Comparison of ENCODE assay signal across 11 mouse cellular contexts in genomic region chr10:121855863-121856446, GRCm38 (mm10).
DNase-seq lines count a peak whose midpoint lies in the region; TF ChIP-seq lines count a peak whose summit lies in the region.
"Had no signal": no experiment of that assay in that cellular context is flagged by ENCODE, and none has a peak within 500 bp of the region (broad histone marks: within the 10 kb centered on the region; RNA-seq: fewer than 3 reads in every experiment).

No protein-coding gene starts in this region.

- TF ChIP-seq EP300 in ES-Bruce4 (IDR thresholded peaks at IDR 0.05; ENCODE audit: insufficient read depth, low read depth, low read length), result no peak

- no peaks in the 10 kb centered on the region for H3K4me1 ChIP-seq in ES-Bruce4 (ENCODE audit: control insufficient read depth, insufficient read depth, low read length)

- no peak overlapping the region for H3K4me3 ChIP-seq in layer of hippocampus, adult 2 months
- H3K4me3 ChIP-seq in ES-Bruce4 (ENCODE audit: low read depth, low read length), result no peak overlapping the region
- H3K4me3 ChIP-seq: embryonic facial prominence, embryonic 15.5 days; heart, embryonic 15.5 days had no signal

- no peaks in the 10 kb centered on the region for H3K27me3 ChIP-seq in ES-Bruce4 (ENCODE audit: control insufficient read depth, insufficient read depth, low read length, poor library complexity, severe bottlenecking)
- H3K27me3 ChIP-seq: embryonic facial prominence, embryonic 15.5 days; heart, embryonic 15.5 days had no signal

- H3K9ac ChIP-seq in ES-Bruce4 (ENCODE audit: low read depth, poor library complexity, severe bottlenecking), result no peak overlapping the region
- H3K9ac ChIP-seq: embryonic facial prominence, embryonic 15.5 days; heart, embryonic 15.5 days had no signal

- H3K9me3 ChIP-seq in ES-Bruce4 (replicated peaks; ENCODE audit: control insufficient read depth, insufficient read depth, low read length, poor library complexity, severe bottlenecking), result no peaks in the 10 kb centered on the region
- H3K9me3 ChIP-seq: embryonic facial prominence, embryonic 15.5 days; heart, embryonic 15.5 days had no signal

- H3K27ac ChIP-seq in layer of hippocampus, adult 2 months, result no peak overlapping the region
- no peak overlapping the region for H3K27ac ChIP-seq in ES-Bruce4 (ENCODE audit: insufficient read depth, low read length)
- H3K27ac ChIP-seq: embryonic facial prominence, embryonic 15.5 days; heart, embryonic 15.5 days; macrophage had no signal

- TF ChIP-seq CTCF in layer of hippocampus, adult 2 months (conservative IDR thresholded peaks at IDR 0.05), result peak; percentile 66
- TF ChIP-seq CTCF in ES-Bruce4 (IDR thresholded peaks at IDR 0.05; ENCODE audit: low read depth, low read length), result peak; percentile 36

- no peak for DNase-seq in layer of hippocampus, adult 2 months (ENCODE audit: low spot score in 2 of 2)
- no peak for DNase-seq in layer of hippocampus, postnatal 36 days
- DNase-seq in R1 (ENCODE audit: low read depth, low spot score), result peak; percentile 35
- peak; percentile 45 for DNase-seq in lung, postnatal 36 days
- no peak for DNase-seq in yolk sac, embryonic 10.5 days (ENCODE audit: low spot score)
- DNase-seq in retina, embryonic 14.5 days (ENCODE audit: low spot score), result no peak
- DNase-seq: kidney, adult 8-10 months had no signal

- TF ChIP-seq POLR2A in ES-Bruce4 (IDR thresholded peaks at IDR 0.05; ENCODE audit: insufficient read depth, low read length), result no peak

- no peaks in the 10 kb centered on the region for H3K36me3 ChIP-seq in ES-Bruce4 (ENCODE audit: control insufficient read depth, insufficient read depth, low read length, poor library complexity, severe bottlenecking)
- H3K36me3 ChIP-seq: heart, embryonic 15.5 days had no signal

Comparison
In these comparisons a context has a peak if more than half of its experiments do, and no peak if none do; other contexts are left out.
1. DNase-seq: peak in R1 (single experiment) and lung, postnatal 36 days (single experiment); none in layer of hippocampus, adult 2 months (0 of 2), layer of hippocampus, postnatal 36 days (0 of 2), yolk sac, embryonic 10.5 days (single experiment) and retina, embryonic 14.5 days (single experiment).